Mouse (Mus musculus) heart, postnatal 0 days (tissue): ENCODE results near the gene Slfn5.

Experiments
- CTCF ChIP-seq: IDR thresholded peaks from 2 replicates; pipeline ENCODE4 v1.5.1; 2016; ENCODE audit warnings: antibody characterized with exemption, control low read depth, low read depth
- EP300 ChIP-seq: IDR thresholded peaks from 2 replicates; pipeline ENCODE4 v1.6.1; 2016; ENCODE audit warnings: antibody characterized with exemption, low read depth

- TF ChIP-seq CTCF: peak; percentile 54
- TF ChIP-seq EP300: no peak
These were observed 19.8 kb downstream of the Slfn5 start for GRCm38 (mm10) chr11:82970712-82971589.
